Mouse (Mus musculus): ENCODE measurements around the gene Dock2. TPM values are rescaled to one million over a fixed set of nuclear protein-coding genes. Genes with fewer than 3 reads are reported as not detected.

The Dock2 gene
- polyA plus RNA-seq, 1 experiment from 2014 or later = 2.1 TPM

- no peaks in the 10 kb centered on the region for H3K9me3 ChIP-seq
- no peak overlapping the region for H3K27ac ChIP-seq
- no peaks in the 10 kb centered on the region for H3K27me3 ChIP-seq
- H3K36me3 ChIP-seq = no peaks in the 10 kb centered on the region
- no peak for ATAC-seq (ENCODE audit: borderline replicate concordance, extremely low read depth, low FRiP score, low TSS enrichment)
- no peak overlapping the region for H3K4me2 ChIP-seq
- no peak overlapping the region for H3K9ac ChIP-seq
- no peaks in the 10 kb centered on the region for H3K4me1 ChIP-seq
- H3K4me3 ChIP-seq = no peak overlapping the region
- WGBS = 70% methylated on average over 1 of the region's 1 CpGs
Observed at GRCm38 (mm10) chr11:34299550-34299949, 484.1 kb downstream of the Dock2 start.

- Histone ChIP-seq H3K27me3 (no peaks in the 10 kb centered on the region), H3K4me2 (no peak overlapping the region), H3K27ac (no peak overlapping the region), H3K9ac (no peak overlapping the region), H3K9me3 (no peaks in the 10 kb centered on the region), H3K4me3 (no peak overlapping the region), H3K4me1 (no peaks in the 10 kb centered on the region), H3K36me3 (no peaks in the 10 kb centered on the region)
- no peak for ATAC-seq (ENCODE audit: borderline replicate concordance, extremely low read depth, low FRiP score, low TSS enrichment)
- WGBS = 83% methylated on average over 5 of the region's 5 CpGs
Observed at GRCm38 (mm10) chr11:34297698-34298378, 485.9 kb downstream of the Dock2 start.

DNA sequence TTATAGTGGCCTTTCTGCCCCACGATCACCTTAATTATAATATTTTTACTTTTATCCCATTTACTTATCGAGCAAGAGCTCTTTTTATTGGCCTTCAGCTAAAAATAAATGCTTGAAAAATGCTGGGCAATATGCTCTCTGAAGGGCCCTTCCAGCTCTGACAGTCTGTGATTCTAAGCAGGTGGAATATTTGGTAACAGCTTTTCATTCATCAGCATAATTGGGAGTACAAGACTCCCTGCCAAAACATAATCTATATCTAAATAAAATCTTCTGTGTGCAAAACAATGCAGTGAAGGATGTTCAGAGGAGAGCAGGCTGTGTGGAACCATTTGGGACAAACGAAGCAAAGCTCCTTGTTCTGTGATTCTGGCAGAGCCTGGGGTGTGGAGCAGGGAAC is 492.4 kb downstream of the Dock2 start:
- H3K9me3 ChIP-seq = no peaks in the 10 kb centered on the region
- 60% methylated on average over 3 of the region's 3 CpGs for WGBS

DNA sequence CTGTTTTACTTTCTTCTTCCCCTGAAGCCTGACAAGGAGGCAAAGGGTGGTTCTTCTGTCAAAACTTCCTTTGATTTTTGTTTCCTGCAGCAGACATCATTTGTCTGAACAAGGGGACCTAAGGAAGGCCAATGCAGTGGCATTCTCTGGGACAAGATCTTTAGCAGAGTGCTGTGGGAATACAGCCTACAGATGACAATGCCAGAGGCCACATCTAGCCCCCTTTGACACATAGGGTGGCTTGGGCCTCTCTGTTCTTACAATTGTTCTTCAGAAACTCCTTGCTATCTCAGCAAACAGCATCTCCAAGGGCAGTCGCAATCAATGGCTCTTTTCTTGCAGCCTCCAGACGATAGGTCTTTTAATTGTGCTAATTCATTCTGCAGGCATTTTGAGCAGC is 493.0 kb downstream of the Dock2 start:
- H3K4me1 ChIP-seq = no peaks in the 10 kb centered on the region
- 51% methylated on average over 2 of the region's 2 CpGs for WGBS
- no peak overlapping the region for H3K27ac ChIP-seq
- no peak overlapping the region for H3K4me2 ChIP-seq
- no peak overlapping the region for H3K9ac ChIP-seq
- no peaks in the 10 kb centered on the region for H3K36me3 ChIP-seq
- no peak overlapping the region for H3K4me3 ChIP-seq
- no peaks in the 10 kb centered on the region for H3K27me3 ChIP-seq
- no peak for ATAC-seq (ENCODE audit: borderline replicate concordance, extremely low read depth, low FRiP score, low TSS enrichment)
- H3K9me3 ChIP-seq = no peaks in the 10 kb centered on the region

More for the DNA sequence above, 492.4 kb downstream of the Dock2 start:
- Histone ChIP-seq H3K27me3 (no peaks in the 10 kb centered on the region), H3K9ac (no peak overlapping the region), H3K4me3 (no peak overlapping the region), H3K27ac (no peak overlapping the region), H3K36me3 (no peaks in the 10 kb centered on the region), H3K4me1 (no peaks in the 10 kb centered on the region), H3K4me2 (no peak overlapping the region)
- no peak for ATAC-seq (ENCODE audit: borderline replicate concordance, extremely low read depth, low FRiP score, low TSS enrichment)

- WGBS = 41% methylated on average over 4 of the region's 4 CpGs
- H3K4me3 ChIP-seq = no peak overlapping the region
- no peaks in the 10 kb centered on the region for H3K36me3 ChIP-seq
- H3K27me3 ChIP-seq = no peaks in the 10 kb centered on the region
- H3K4me2 ChIP-seq = no peak overlapping the region
- no peak overlapping the region for H3K27ac ChIP-seq
- H3K4me1 ChIP-seq = no peaks in the 10 kb centered on the region
- H3K9me3 ChIP-seq = no peaks in the 10 kb centered on the region
- no peak overlapping the region for H3K9ac ChIP-seq
- ATAC-seq (ENCODE audit: borderline replicate concordance, extremely low read depth, low FRiP score, low TSS enrichment) = no peak
Observed at GRCm38 (mm10) chr11:34290265-34290664, 493.4 kb downstream of the Dock2 start.

GRCm38 (mm10) chr11:34284124-34284808 is 499.4 kb downstream of the Dock2 start:
- no peaks in the 10 kb centered on the region for H3K36me3 ChIP-seq
- H3K9me3 ChIP-seq = no peaks in the 10 kb centered on the region
- no peak overlapping the region for H3K4me2 ChIP-seq
- H3K27me3 ChIP-seq = no peaks in the 10 kb centered on the region
- no peaks in the 10 kb centered on the region for H3K4me1 ChIP-seq
- no peak overlapping the region for H3K9ac ChIP-seq
- H3K4me3 ChIP-seq = no peak overlapping the region
- 48% methylated on average over 13 of the region's 13 CpGs for WGBS
- H3K27ac ChIP-seq = no peak overlapping the region
- ATAC-seq (ENCODE audit: borderline replicate concordance, extremely low read depth, low FRiP score, low TSS enrichment) = no peak

- Histone ChIP-seq H3K27me3 (no peaks in the 10 kb centered on the region), H3K4me3 (no peak overlapping the region), H3K4me2 (no peak overlapping the region), H3K36me3 (no peaks in the 10 kb centered on the region), H3K9me3 (no peaks in the 10 kb centered on the region), H3K4me1 (no peaks in the 10 kb centered on the region), H3K27ac (no peak overlapping the region), H3K9ac (no peak overlapping the region)
- WGBS = 61% methylated on average over 3 of the region's 3 CpGs
- no peak for ATAC-seq (ENCODE audit: borderline replicate concordance, extremely low read depth, low FRiP score, low TSS enrichment)
Observed at GRCm38 (mm10) chr11:34277047-34277445, 506.6 kb downstream of the Dock2 start.

GRCm38 (mm10) chr11:34276363-34277046 is 507.2 kb downstream of the Dock2 start:
- Histone ChIP-seq H3K9ac (no peak overlapping the region), H3K4me1 (no peaks in the 10 kb centered on the region), H3K36me3 (no peaks in the 10 kb centered on the region), H3K27me3 (no peaks in the 10 kb centered on the region), H3K27ac (no peak overlapping the region), H3K9me3 (no peaks in the 10 kb centered on the region), H3K4me2 (no peak overlapping the region), H3K4me3 (no peak overlapping the region)
- no peak for ATAC-seq (ENCODE audit: borderline replicate concordance, extremely low read depth, low FRiP score, low TSS enrichment)
- 52% methylated on average over 14 of the region's 14 CpGs for WGBS

GRCm38 (mm10) chr11:34275941-34276340 is 507.8 kb downstream of the Dock2 start:
- Histone ChIP-seq H3K27ac (no peak overlapping the region), H3K4me2 (no peak overlapping the region), H3K9me3 (no peaks in the 10 kb centered on the region), H3K9ac (no peak overlapping the region), H3K4me3 (no peak overlapping the region), H3K36me3 (no peaks in the 10 kb centered on the region), H3K27me3 (no peaks in the 10 kb centered on the region), H3K4me1 (no peaks in the 10 kb centered on the region)
- ATAC-seq (ENCODE audit: borderline replicate concordance, extremely low read depth, low FRiP score, low TSS enrichment) = no peak
- WGBS = 43% methylated on average over 2 of the region's 2 CpGs

DNA sequence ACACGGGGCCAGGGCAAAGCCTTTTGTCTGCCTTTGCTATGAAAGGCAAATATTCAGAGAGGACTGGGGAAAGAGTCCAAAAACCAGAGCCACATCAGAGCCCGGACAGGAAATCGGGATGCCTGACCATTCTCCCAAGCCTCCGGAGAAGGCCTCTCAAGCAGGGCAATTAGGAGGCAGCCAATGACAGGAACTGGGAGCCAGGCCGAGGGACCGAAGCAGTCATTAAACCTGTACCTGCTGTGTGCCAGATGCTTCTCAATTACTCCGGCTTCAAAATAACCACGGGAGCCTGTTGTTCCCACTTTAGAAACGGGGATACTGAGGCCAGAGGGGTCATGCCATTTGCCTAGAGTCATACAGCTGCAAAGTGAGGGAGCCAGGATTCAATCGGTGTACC is 511.7 kb downstream of the Dock2 start:
- H3K9ac ChIP-seq = no peak overlapping the region
- no peaks in the 10 kb centered on the region for H3K27me3 ChIP-seq
- H3K27ac ChIP-seq = no peak overlapping the region
- H3K4me1 ChIP-seq = no peaks in the 10 kb centered on the region
- 74% methylated on average over 10 of the region's 10 CpGs for WGBS
- no peaks in the 10 kb centered on the region for H3K9me3 ChIP-seq
- no peak for ATAC-seq (ENCODE audit: borderline replicate concordance, extremely low read depth, low FRiP score, low TSS enrichment)
- no peak overlapping the region for H3K4me3 ChIP-seq
- no peak overlapping the region for H3K4me2 ChIP-seq
- H3K36me3 ChIP-seq = no peaks in the 10 kb centered on the region

DNA sequence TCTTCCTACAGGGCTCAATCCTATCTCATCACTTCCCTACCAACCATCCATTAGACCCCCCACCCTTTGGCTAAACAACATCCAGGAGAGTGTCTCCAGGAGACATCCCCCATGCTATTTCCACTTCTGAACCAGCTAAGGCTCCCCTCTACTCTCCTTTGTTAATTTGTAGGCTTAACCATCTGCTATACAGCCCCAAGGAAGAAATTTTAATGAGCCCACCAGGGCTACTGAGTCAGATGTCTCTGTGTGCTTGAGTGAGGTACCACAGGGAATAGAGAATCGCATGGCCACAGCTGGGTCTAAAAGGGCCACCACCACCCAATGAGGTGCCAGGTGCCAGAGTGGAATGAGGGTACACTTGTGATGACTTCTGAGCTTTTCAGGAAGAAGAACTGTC is 519.6 kb downstream of the Dock2 start:
- Histone ChIP-seq H3K27ac (no peak overlapping the region), H3K4me3 (no peak overlapping the region), H3K9ac (no peak overlapping the region), H3K36me3 (no peaks in the 10 kb centered on the region), H3K27me3 (no peaks in the 10 kb centered on the region), H3K4me1 (no peaks in the 10 kb centered on the region), H3K9me3 (no peaks in the 10 kb centered on the region), H3K4me2 (no peak overlapping the region)
- WGBS = 72% methylated on average over 1 of the region's 1 CpGs
- no peak for ATAC-seq (ENCODE audit: borderline replicate concordance, extremely low read depth, low FRiP score, low TSS enrichment)

DNA sequence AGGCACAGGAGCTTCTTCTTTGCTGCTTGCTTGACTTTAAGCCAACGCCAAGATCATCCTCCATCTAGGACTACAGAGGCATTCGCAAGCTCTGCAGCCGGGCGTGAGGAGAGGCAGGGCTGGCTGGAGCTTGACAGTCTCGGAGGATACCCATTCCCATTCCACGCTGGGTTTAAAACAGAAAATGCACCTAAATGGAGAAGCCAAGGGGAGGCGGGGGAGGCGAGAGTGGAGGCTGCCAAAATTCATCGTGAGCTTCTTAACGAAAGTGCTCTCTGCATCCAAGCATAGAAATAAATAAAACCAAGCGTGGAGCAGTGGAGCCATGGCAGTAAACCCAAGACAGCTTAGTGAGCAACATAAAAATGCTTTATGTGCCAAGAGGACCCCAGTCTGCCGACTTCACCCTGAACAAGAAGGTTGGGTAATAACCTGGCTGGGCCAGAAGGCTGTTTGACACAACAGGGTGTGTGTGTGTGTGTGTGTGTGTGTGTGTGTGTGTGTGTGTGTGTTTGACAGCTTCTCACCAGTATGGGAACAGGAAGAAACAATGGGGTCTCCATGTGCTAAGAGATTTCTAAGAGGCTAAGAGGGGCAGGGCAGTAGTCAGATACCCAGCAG is 524.7 kb downstream of the Dock2 start:
- WGBS = 74% methylated on average over 12 of the region's 12 CpGs
- no peak for ATAC-seq (ENCODE audit: borderline replicate concordance, extremely low read depth, low FRiP score, low TSS enrichment)

More for the DNA sequence above, 524.7 kb downstream of the Dock2 start:
- H3K27ac ChIP-seq = no peak overlapping the region
- no peaks in the 10 kb centered on the region for H3K36me3 ChIP-seq
- no peak overlapping the region for H3K9ac ChIP-seq
- H3K9me3 ChIP-seq = no peaks in the 10 kb centered on the region
- H3K4me3 ChIP-seq = no peak overlapping the region
- H3K4me2 ChIP-seq = no peak overlapping the region
- H3K27me3 ChIP-seq = no peaks in the 10 kb centered on the region
- no peaks in the 10 kb centered on the region for H3K4me1 ChIP-seq

Measured in lung, embryonic 15.5 days (tissue).